Mouse (Mus musculus): ENCODE data around the gene Insl5. TPM values are rescaled to one million over a fixed set of nuclear protein-coding genes. Genes with fewer than 3 reads are reported as not detected.

The Insl5 gene
- polyA plus RNA-seq (2014; fragmentation: Nextera tagmentation; extraction: Ambion mirVana) = not detected in 2 replicates

DNA sequence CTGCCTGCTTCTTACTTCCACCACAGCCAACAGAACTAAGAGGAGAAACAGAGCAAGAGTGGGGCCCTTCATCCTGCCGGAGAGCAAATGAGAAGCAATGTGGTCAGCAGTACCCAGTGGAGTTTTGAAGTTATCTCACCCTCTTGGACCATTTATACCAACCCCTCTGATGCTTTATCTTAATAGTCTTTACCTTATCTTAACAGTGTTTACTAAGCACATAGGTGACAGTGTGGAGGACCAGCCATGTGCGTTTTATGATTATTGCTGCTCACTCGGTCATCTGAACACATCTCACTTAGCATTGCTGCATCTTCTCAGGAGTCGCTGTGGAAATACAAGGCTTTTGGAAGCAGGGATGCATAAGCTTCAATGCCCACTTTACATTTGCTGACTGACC lies at the start of gene Insl5:
Gene Insl5, minus strand, starts transcription at position 222 of the 400 bp plus-strand sequence.
- 66% methylated on average over 4 of the region's 4 CpGs for WGBS
- no peaks in the 10 kb centered on the region for H3K27me3 ChIP-seq (replicated peaks; ENCODE audit: control insufficient read depth, insufficient read depth, low read length)
- no peak within 1 kb of the TSS for H3K9ac ChIP-seq (ENCODE audit: low read depth, low read length)
- no peaks in the 10 kb centered on the region for H3K4me1 ChIP-seq (replicated peaks; ENCODE audit: control insufficient read depth, insufficient read depth, low read length)
- H3K9me3 ChIP-seq (ENCODE audit: control insufficient read depth, low read length) = no peaks in the 10 kb centered on the region
- H3K36me3 ChIP-seq (ENCODE audit: control insufficient read depth, insufficient read depth, low read length) = no peaks in the 10 kb centered on the region
- H3K4me2 ChIP-seq = no peak within 1 kb of the TSS
- no peak within 1 kb of the TSS for H3K27ac ChIP-seq (ENCODE audit: low read depth, low read length)
- H3K4me3 ChIP-seq (ENCODE audit: low read depth, low read length) = no peak within 1 kb of the TSS
- ATAC-seq (replicated peaks; ENCODE audit: low FRiP score) = no peak
- no peak for DNase-seq (ENCODE audit: low spot score)

DNA sequence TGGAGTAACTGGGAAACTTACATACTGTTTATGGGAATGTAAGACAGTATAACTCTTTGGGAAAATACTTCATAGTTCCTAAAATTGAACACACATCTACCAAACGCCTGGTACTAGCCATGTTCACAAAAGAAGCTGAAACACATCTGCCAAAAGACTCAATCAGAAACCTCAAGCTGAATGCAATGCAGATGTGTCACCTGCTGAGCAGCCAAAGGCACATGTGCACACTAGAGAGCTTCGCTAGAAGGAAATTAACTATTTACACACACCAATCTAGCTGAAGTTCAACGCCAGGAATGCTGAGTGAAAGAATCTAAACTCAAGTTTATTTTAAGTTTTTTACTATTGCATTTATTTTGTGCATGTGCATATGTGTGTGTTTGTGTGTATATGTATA lies 44.0 kb upstream of the Insl5 start:
- Histone ChIP-seq H3K4me2 (no peak overlapping the region), H3K4me3 (ENCODE audit: low read depth, low read length) (no peak overlapping the region), H3K27me3 (replicated peaks; ENCODE audit: control insufficient read depth, insufficient read depth, low read length) (no peaks in the 10 kb centered on the region), H3K4me1 (replicated peaks; ENCODE audit: control insufficient read depth, insufficient read depth, low read length) (no peaks in the 10 kb centered on the region), H3K9me3 (ENCODE audit: control insufficient read depth, low read length) (no peaks in the 10 kb centered on the region), H3K9ac (ENCODE audit: low read depth, low read length) (no peak overlapping the region), H3K36me3 (ENCODE audit: control insufficient read depth, insufficient read depth, low read length) (no peaks in the 10 kb centered on the region), H3K27ac (ENCODE audit: low read depth, low read length) (no peak overlapping the region)
- DNase-seq (ENCODE audit: low spot score) (no peak), ATAC-seq (replicated peaks; ENCODE audit: low FRiP score) (no peak)
- 88% methylated on average over 3 of the region's 3 CpGs for WGBS

DNA sequence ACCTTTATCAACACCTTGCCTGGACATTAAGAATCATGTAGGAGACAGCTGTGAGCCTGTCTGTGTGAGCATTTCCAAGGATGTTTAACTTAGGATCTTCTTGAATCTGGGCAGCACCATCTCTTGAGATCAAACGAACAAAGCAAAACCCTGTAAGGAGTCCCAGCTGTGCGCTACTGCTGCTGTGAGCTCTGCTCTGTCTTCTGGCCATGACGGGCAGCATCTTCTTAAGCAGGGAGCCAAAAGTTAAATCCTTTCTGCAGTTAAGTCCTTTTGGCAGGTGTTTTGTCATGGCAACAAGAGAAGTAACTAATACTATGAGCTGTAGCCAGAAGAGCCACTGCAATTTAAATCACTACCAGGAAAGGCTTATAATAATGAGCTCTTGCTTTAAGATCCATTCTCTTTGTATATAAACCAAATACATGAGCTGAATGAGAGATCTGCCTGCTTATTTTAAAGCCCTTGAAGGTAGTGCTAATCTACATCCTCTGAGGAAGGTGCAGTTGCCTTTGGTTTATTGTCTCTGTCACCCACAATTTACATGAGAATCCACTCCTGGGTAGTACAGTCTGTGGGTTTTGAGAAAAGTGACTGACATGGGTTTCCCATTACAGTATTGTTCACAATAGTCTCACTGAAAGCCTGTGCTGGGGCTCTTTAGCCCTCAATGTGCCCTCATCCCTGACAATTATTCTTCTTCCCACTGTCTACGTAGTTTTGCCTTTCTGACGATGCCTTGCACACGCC lies 41.4 kb upstream of the Insl5 start:
- DNase-seq (ENCODE audit: low spot score) (no peak), ATAC-seq (replicated peaks; ENCODE audit: low FRiP score) (no peak)
- Histone ChIP-seq H3K27me3 (replicated peaks; ENCODE audit: control insufficient read depth, insufficient read depth, low read length) (no peaks in the 10 kb centered on the region), H3K27ac (ENCODE audit: low read depth, low read length) (no peak overlapping the region), H3K4me1 (replicated peaks; ENCODE audit: control insufficient read depth, insufficient read depth, low read length) (no peaks in the 10 kb centered on the region), H3K4me2 (no peak overlapping the region), H3K9me3 (ENCODE audit: control insufficient read depth, low read length) (no peaks in the 10 kb centered on the region), H3K36me3 (ENCODE audit: control insufficient read depth, insufficient read depth, low read length) (no peaks in the 10 kb centered on the region), H3K9ac (ENCODE audit: low read depth, low read length) (no peak overlapping the region), H3K4me3 (ENCODE audit: low read depth, low read length) (no peak overlapping the region)
- 79% methylated on average over 6 of the region's 6 CpGs for WGBS

DNA sequence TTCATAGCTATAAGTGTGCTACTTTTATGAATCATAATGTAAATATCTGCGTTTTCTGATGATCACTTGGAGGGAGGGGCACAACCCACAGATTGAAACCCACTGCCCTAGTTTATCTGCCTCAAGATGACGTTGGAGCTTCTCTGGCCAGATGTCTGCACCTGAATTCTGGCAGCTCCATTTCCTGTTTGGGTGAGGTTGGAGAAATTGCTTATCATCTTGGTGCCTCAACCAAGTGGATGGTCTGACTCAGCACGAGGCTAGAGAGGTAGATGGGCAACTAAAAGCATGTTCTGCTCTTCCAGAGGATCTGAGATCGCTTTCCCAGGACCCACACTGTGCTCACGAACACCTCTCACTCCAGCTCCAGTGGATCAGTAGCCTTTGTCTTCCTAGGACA lies 38.3 kb upstream of the Insl5 start:
- Histone ChIP-seq H3K36me3 (ENCODE audit: control insufficient read depth, insufficient read depth, low read length) (no peaks in the 10 kb centered on the region), H3K4me3 (ENCODE audit: low read depth, low read length) (no peak overlapping the region), H3K9me3 (ENCODE audit: control insufficient read depth, low read length) (no peaks in the 10 kb centered on the region), H3K4me1 (replicated peaks; ENCODE audit: control insufficient read depth, insufficient read depth, low read length) (no peaks in the 10 kb centered on the region), H3K27me3 (replicated peaks; ENCODE audit: control insufficient read depth, insufficient read depth, low read length) (no peaks in the 10 kb centered on the region), H3K4me2 (no peak overlapping the region), H3K9ac (ENCODE audit: low read depth, low read length) (no peak overlapping the region), H3K27ac (ENCODE audit: low read depth, low read length) (no peak overlapping the region)
- ATAC-seq (replicated peaks; ENCODE audit: low FRiP score) (no peak), DNase-seq (ENCODE audit: low spot score) (no peak)
- 57% methylated on average over 5 of the region's 5 CpGs for WGBS

DNA sequence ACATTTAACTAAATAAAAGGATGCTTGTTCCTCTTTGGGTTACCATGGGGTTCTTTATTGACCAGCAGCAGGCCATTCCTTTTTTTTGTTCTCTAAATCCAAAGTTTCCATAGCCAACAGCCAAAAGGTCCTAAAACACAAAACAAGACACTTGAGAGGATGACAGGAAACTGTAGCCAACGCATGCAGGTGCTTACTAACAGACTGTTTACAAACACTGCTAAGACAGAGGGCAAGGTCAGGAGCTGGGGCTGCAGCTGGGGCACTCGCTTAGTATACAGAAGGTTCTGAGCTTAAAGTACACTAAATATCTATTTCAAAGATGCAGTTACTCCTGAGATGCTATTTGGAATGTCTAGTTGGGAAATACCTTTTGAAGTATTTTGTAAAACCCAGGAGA lies 37.8 kb upstream of the Insl5 start:
- no peak for ATAC-seq (replicated peaks; ENCODE audit: low FRiP score)
- Histone ChIP-seq H3K9ac (ENCODE audit: low read depth, low read length) (no peak overlapping the region), H3K4me3 (ENCODE audit: low read depth, low read length) (no peak overlapping the region), H3K36me3 (ENCODE audit: control insufficient read depth, insufficient read depth, low read length) (no peaks in the 10 kb centered on the region), H3K27ac (ENCODE audit: low read depth, low read length) (no peak overlapping the region), H3K27me3 (replicated peaks; ENCODE audit: control insufficient read depth, insufficient read depth, low read length) (no peaks in the 10 kb centered on the region), H3K4me2 (no peak overlapping the region), H3K9me3 (ENCODE audit: control insufficient read depth, low read length) (no peaks in the 10 kb centered on the region), H3K4me1 (replicated peaks; ENCODE audit: control insufficient read depth, insufficient read depth, low read length) (no peaks in the 10 kb centered on the region)
- WGBS = 79% methylated on average over 2 of the region's 2 CpGs
- DNase-seq (ENCODE audit: low spot score) = no peak

DNA sequence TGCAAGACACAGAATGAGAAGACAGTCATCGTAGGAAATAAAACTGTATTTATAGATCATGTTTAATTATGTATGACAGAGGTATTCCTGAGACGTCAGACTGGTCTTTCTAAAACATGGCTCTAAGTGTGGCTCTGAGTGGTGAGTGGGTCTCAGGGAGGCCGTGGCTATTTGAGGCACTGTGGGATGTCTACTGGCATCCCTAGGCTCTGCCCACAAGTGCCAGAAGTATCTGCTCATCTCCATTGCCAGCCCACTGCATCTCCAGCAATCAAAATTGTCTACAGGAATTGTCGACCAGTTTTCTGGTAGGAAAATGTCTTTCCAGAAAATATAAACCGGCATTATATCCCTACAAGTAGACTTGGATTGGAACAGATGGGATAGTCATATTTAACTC lies 30.3 kb upstream of the Insl5 start:
- DNase-seq (ENCODE audit: low spot score) = no peak
- 85% methylated on average over 5 of the region's 5 CpGs for WGBS
- Histone ChIP-seq H3K9ac (ENCODE audit: low read depth, low read length) (no peak overlapping the region), H3K4me1 (replicated peaks; ENCODE audit: control insufficient read depth, insufficient read depth, low read length) (no peaks in the 10 kb centered on the region), H3K9me3 (ENCODE audit: control insufficient read depth, low read length) (no peaks in the 10 kb centered on the region), H3K36me3 (ENCODE audit: control insufficient read depth, insufficient read depth, low read length) (no peaks in the 10 kb centered on the region), H3K4me2 (no peak overlapping the region), H3K27ac (ENCODE audit: low read depth, low read length) (no peak overlapping the region), H3K27me3 (replicated peaks; ENCODE audit: control insufficient read depth, insufficient read depth, low read length) (no peaks in the 10 kb centered on the region), H3K4me3 (ENCODE audit: low read depth, low read length) (no peak overlapping the region)
- ATAC-seq (replicated peaks; ENCODE audit: low FRiP score) = no peak

DNA sequence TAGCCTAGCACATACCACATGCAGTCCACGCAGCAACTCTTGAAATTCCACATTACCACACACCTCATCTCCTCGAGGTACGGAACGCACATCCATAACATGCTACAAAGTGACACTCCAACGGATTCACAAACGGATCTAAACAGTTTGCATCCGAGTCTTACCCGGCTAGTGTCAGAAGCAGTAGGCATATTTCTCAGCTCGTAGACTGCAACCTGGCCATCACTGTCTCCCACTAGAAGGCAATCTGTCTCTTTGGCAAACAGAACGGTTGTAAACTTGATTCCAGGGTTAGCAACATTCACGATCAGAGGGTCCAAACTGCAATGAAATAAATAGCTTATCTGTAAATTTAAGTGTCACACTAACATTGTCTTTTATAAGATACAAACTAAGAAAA lies 21.4 kb upstream of the Insl5 start:
- ATAC-seq (replicated peaks; ENCODE audit: low FRiP score) (no peak), DNase-seq (ENCODE audit: low spot score) (no peak)
- no peak overlapping the region for H3K4me3 ChIP-seq (ENCODE audit: low read depth, low read length)
- no peak overlapping the region for H3K4me2 ChIP-seq
- no peaks in the 10 kb centered on the region for H3K36me3 ChIP-seq (ENCODE audit: control insufficient read depth, insufficient read depth, low read length)
- H3K27ac ChIP-seq (ENCODE audit: low read depth, low read length) = no peak overlapping the region
- 83% methylated on average over 11 of the region's 11 CpGs for WGBS
- H3K9ac ChIP-seq (ENCODE audit: low read depth, low read length) = no peak overlapping the region
- no peaks in the 10 kb centered on the region for H3K9me3 ChIP-seq (ENCODE audit: control insufficient read depth, low read length)
- H3K27me3 ChIP-seq (replicated peaks; ENCODE audit: control insufficient read depth, insufficient read depth, low read length) = no peaks in the 10 kb centered on the region
- H3K4me1 ChIP-seq (replicated peaks; ENCODE audit: control insufficient read depth, insufficient read depth, low read length) = no peaks in the 10 kb centered on the region

DNA sequence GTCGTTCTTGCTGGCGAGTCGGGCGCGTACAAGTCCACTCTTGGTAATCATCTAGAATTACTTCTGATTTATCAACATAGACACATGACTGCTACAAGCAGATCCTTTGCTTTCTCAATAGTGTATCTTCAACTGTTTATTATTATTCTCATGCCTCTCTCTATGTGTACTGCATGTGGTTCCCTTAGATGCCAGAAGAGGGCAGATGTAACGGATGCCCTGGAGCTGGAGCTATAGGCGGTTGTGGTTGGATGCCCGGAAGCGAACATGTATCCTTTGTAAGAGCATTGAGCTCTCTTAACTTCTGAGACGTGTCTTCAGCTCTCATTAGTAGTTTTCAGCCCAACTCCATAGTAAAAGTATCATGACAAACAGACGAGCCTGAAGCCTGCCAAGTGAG lies 16.4 kb upstream of the Insl5 start:
- Histone ChIP-seq H3K9me3 (ENCODE audit: control insufficient read depth, low read length) (no peaks in the 10 kb centered on the region), H3K27ac (ENCODE audit: low read depth, low read length) (no peak overlapping the region), H3K4me3 (ENCODE audit: low read depth, low read length) (no peak overlapping the region), H3K36me3 (ENCODE audit: control insufficient read depth, insufficient read depth, low read length) (no peaks in the 10 kb centered on the region), H3K4me1 (replicated peaks; ENCODE audit: control insufficient read depth, insufficient read depth, low read length) (no peaks in the 10 kb centered on the region), H3K9ac (ENCODE audit: low read depth, low read length) (no peak overlapping the region), H3K4me2 (no peak overlapping the region), H3K27me3 (replicated peaks; ENCODE audit: control insufficient read depth, insufficient read depth, low read length) (no peaks in the 10 kb centered on the region)
- no peak for ATAC-seq (replicated peaks; ENCODE audit: low FRiP score)
- 88% methylated on average over 11 of the region's 11 CpGs for WGBS
- DNase-seq (ENCODE audit: low spot score) = no peak

DNA sequence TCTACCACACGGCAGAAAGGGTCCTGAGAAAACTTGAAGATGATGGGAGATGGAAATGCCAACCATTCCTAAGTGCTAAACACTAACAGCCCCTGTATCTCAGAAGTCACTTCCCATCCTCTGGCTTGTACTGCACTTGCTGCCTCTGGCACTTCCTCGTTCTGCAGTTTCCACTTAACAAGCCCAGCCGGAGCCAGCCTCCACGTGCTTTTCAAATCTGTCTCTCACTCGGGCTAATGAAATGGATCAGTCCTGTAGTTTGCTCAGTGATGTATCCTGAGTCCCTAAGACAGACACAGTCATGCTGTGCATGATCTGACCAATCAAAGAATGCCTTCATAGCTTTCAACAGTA lies 13.2 kb upstream of the Insl5 start:
- Histone ChIP-seq H3K27me3 (replicated peaks; ENCODE audit: control insufficient read depth, insufficient read depth, low read length) (no peaks in the 10 kb centered on the region), H3K9me3 (ENCODE audit: control insufficient read depth, low read length) (no peaks in the 10 kb centered on the region), H3K27ac (ENCODE audit: low read depth, low read length) (no peak overlapping the region), H3K4me1 (replicated peaks; ENCODE audit: control insufficient read depth, insufficient read depth, low read length) (no peaks in the 10 kb centered on the region), H3K36me3 (ENCODE audit: control insufficient read depth, insufficient read depth, low read length) (no peaks in the 10 kb centered on the region), H3K9ac (ENCODE audit: low read depth, low read length) (no peak overlapping the region), H3K4me3 (ENCODE audit: low read depth, low read length) (no peak overlapping the region), H3K4me2 (no peak overlapping the region)
- DNase-seq (ENCODE audit: low spot score) = no peak
- ATAC-seq (replicated peaks; ENCODE audit: low FRiP score) = no peak
- WGBS = 46% methylated on average over 5 of the region's 5 CpGs

Data from liver, embryonic 11.5 days (tissue).